Mouse (Mus musculus) brain, embryonic 14.5 days (tissue): ENCODE data around the gene Kcnip1. TPM values are rescaled to one million over a fixed set of nuclear protein-coding genes. Genes with fewer than 3 reads are reported as not detected.

Experiments used
- DNase-seq: peaks from one replicate; pipeline ENCODE4 v3.0.0-alpha.2; 2011; ENCODE audit warnings: low read depth
- CTCF ChIP-seq: fragments of 200-500 bp; IDR thresholded peaks from 2 replicates; pipeline ENCODE4 v1.5.1; 2012; ENCODE audit warnings: inconsistent platforms, mild to moderate bottlenecking, moderate library complexity, borderline replicate concordance; ENCODE audit not compliant: insufficient read depth, insufficient read length; ENCODE audit errors: extremely low read depth
- POLR2A ChIP-seq: fragments of 200-500 bp; IDR thresholded peaks from 2 replicates; pipeline ENCODE4 v1.6.1; 2012; ENCODE audit warnings: mild to moderate bottlenecking, inconsistent platforms, borderline replicate concordance; ENCODE audit not compliant: poor library complexity, insufficient read depth, insufficient read length, severe bottlenecking; ENCODE audit errors: extremely low read depth
- polyA plus RNA-seq: library from polyadenylated mRNA; depleted of rRNA; stranded (reverse); fragments of >200 nt; gene quantifications from 2 replicates; pipeline ENCODE4 v1.2.3, GENCODE M21; 2012

Gene Kcnip1
- polyA plus RNA-seq, 1 experiment = 56.6 TPM

GRCm38 (mm10) chr11:33914216-33914615 lies 78.7 kb downstream of the Kcnip1 start:
- no peak for DNase-seq
- TF ChIP-seq CTCF = no peak
- no peak for TF ChIP-seq POLR2A

- no peak for TF ChIP-seq POLR2A
- no peak for TF ChIP-seq CTCF
Observed at GRCm38 (mm10) chr11:33913061-33913460, 79.9 kb downstream of the Kcnip1 start.

GRCm38 (mm10) chr11:33912151-33912571 lies 80.8 kb downstream of the Kcnip1 start:
- TF ChIP-seq POLR2A (no peak), CTCF (no peak)
- DNase-seq = peak; percentile 78

More at GRCm38 (mm10) chr11:33913061-33913460, 79.9 kb downstream of the Kcnip1 start:
- no peak for DNase-seq

GRCm38 (mm10) chr11:33910982-33911381 lies 82.0 kb downstream of the Kcnip1 start:
- TF ChIP-seq CTCF (no peak), POLR2A (no peak)
- no peak for DNase-seq

- no peak for DNase-seq
Observed at GRCm38 (mm10) chr11:33908360-33909175, 84.4 kb downstream of the Kcnip1 start.

GRCm38 (mm10) chr11:33903494-33903893 lies 89.5 kb downstream of the Kcnip1 start:
- no peak for TF ChIP-seq POLR2A
- no peak for TF ChIP-seq CTCF
- DNase-seq = no peak

More at GRCm38 (mm10) chr11:33908360-33909175, 84.4 kb downstream of the Kcnip1 start:
- no peak for TF ChIP-seq CTCF
- no peak for TF ChIP-seq POLR2A

GRCm38 (mm10) chr11:33902377-33902776 lies 90.6 kb downstream of the Kcnip1 start:
- no peak for DNase-seq
- TF ChIP-seq POLR2A = no peak
- TF ChIP-seq CTCF = no peak

- no peak for DNase-seq
- TF ChIP-seq CTCF = no peak
- TF ChIP-seq POLR2A = no peak
Observed at GRCm38 (mm10) chr11:33901783-33902182, 91.2 kb downstream of the Kcnip1 start.

GRCm38 (mm10) chr11:33891084-33891483 lies 101.9 kb downstream of the Kcnip1 start:
- TF ChIP-seq POLR2A (no peak), CTCF (no peak)
- DNase-seq = no peak

GRCm38 (mm10) chr11:33890382-33890781 lies 102.6 kb downstream of the Kcnip1 start:
- peak; percentile 60 for DNase-seq
- TF ChIP-seq POLR2A (no peak), CTCF (no peak)

GRCm38 (mm10) chr11:33887660-33888059 lies 105.3 kb downstream of the Kcnip1 start:
- no peak for TF ChIP-seq POLR2A
- no peak for TF ChIP-seq CTCF
- no peak for DNase-seq

GRCm38 (mm10) chr11:33885981-33886380 lies 107.0 kb downstream of the Kcnip1 start:
- TF ChIP-seq POLR2A (no peak), CTCF (no peak)

More at GRCm38 (mm10) chr11:33885981-33886380, 107.0 kb downstream of the Kcnip1 start:
- no peak for DNase-seq
